Mouse (Mus musculus) CH12F3 (cell line): ENCODE results near the gene Lyrm9.
"Not testable (repeated sequence)": the region's sequence is repeated elsewhere in the genome, so short reads cannot be mapped to it uniquely, and the experiment has no call there.

Experiments used
- in situ Hi-C: fragments of 300-500 bp; cut with MboI; formaldehyde crosslinking; loops from 2 replicates; pipeline ENCODE4 v1.14.3; 2020; ENCODE audit warnings: low sequenced_read_pairs

The Lyrm9 gene

GRCm38 (mm10) chr11:78849859-78850258 is 23.5 kb downstream of the Lyrm9 start:
- in situ Hi-C loops = no loop called here

- in situ Hi-C loops = no loop called here
Observed at GRCm38 (mm10) chr11:78851216-78851870, 25.0 kb downstream of the Lyrm9 start.

GRCm38 (mm10) chr11:78851871-78852265 is 25.5 kb downstream of the Lyrm9 start:
- in situ Hi-C loops = no loop called here

GRCm38 (mm10) chr11:78852529-78852928 is 26.1 kb downstream of the Lyrm9 start:
- in situ Hi-C loops = no loop called here

- in situ Hi-C loops = no loop called here
Observed at GRCm38 (mm10) chr11:78856310-78856709, 29.9 kb downstream of the Lyrm9 start.

GRCm38 (mm10) chr11:78857611-78858010 is 31.2 kb downstream of the Lyrm9 start:
- in situ Hi-C loops = no loop called here

- in situ Hi-C loops = no loop called here
Observed at GRCm38 (mm10) chr11:78863898-78864297, 37.5 kb downstream of the Lyrm9 start.

GRCm38 (mm10) chr11:78864567-78865278 is 38.3 kb downstream of the Lyrm9 start:
- in situ Hi-C loops = no loop called here

- in situ Hi-C loops = no loop called here
Observed at GRCm38 (mm10) chr11:78865314-78865713, 38.9 kb downstream of the Lyrm9 start.

- in situ Hi-C loops = no loop called here
Observed at GRCm38 (mm10) chr11:78866486-78866885, 40.1 kb downstream of the Lyrm9 start.

- in situ Hi-C loops = no loop called here
Observed at GRCm38 (mm10) chr11:78867696-78868095, 41.3 kb downstream of the Lyrm9 start.

- in situ Hi-C loops = not testable (repeated sequence)
Observed at GRCm38 (mm10) chr11:78869205-78869604, 42.8 kb downstream of the Lyrm9 start.

GRCm38 (mm10) chr11:78870891-78871290 is 44.5 kb downstream of the Lyrm9 start:
- in situ Hi-C loops = no loop called here

- in situ Hi-C loops = no loop called here
Observed at GRCm38 (mm10) chr11:78872782-78873181, 46.4 kb downstream of the Lyrm9 start.

GRCm38 (mm10) chr11:78879727-78880126 is 53.3 kb downstream of the Lyrm9 start:
- in situ Hi-C loops = no loop called here

GRCm38 (mm10) chr11:78886693-78887092 is 60.3 kb downstream of the Lyrm9 start:
- in situ Hi-C loops = no loop called here

GRCm38 (mm10) chr11:78887102-78887971 is 61.0 kb downstream of the Lyrm9 start:
- in situ Hi-C loops = no loop called here

GRCm38 (mm10) chr11:78889156-78889555 is 62.8 kb downstream of the Lyrm9 start:
- in situ Hi-C loops = no loop called here
